Mouse (Mus musculus): Measurements from ENCODE around the gene Dnm2.

DNA sequence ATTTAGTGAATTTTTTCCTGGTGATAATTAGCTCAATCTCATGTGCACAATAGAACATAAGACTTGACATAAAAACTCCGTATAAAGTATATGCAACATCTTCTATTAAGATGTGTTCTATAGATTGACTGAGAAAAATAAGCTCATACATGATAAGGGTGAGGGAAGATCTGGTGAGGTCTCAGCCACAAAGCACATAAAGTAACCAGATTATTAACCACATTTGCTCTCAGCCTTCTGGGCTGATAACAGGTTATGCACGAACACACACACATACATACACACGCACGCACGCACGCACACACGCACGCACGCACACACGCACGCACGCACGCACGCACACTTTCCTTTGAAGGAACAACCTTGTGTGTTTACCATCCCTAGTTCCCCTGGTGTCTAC, 111.8 kb downstream of the Dnm2 start:
- TF ChIP-seq CTCF (IDR thresholded peaks at IDR 0.05; ENCODE audit: extremely low read depth, insufficient read depth, low read length) (no peak), POLR2A (IDR thresholded peaks at IDR 0.05; ENCODE audit: extremely low read depth, insufficient read depth, low read length) (no peak)
